Mouse (Mus musculus): Measurements from ENCODE around the gene C1qa.

Gene C1qa

DNA sequence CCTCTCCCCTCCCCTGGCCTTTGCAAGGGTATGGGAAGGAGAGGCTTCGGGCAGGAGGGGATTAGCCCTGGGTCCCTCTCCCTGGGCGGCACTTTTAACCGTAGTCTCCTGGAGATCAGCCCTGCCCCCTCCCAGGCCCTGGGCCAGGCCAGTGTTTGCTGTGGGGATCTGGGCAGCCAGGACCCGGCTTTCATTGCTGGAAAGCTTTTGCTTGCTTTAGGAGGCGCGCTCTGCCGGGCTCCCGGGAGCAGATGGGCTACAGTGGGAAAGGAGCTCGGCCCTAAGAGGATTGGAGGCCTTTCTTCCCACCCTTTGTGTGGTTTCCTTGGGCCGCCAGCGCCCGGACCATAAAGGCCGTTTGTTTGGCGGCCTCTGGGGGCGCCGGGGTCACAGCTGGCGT, 36.8 kb downstream of the C1qa start:
- no peak for DNase-seq (ENCODE audit: low read depth, low spot score)

- no peak for DNase-seq (ENCODE audit: low read depth, low spot score)
These were observed 38.6 kb downstream of the C1qa start for GRCm38 (mm10) chr4:136860022-136860421.

- DNase-seq (ENCODE audit: low read depth, low spot score), result no peak
These were observed 43.5 kb downstream of the C1qa start for GRCm38 (mm10) chr4:136855081-136855480.

GRCm38 (mm10) chr4:136852989-136853388, 45.6 kb downstream of the C1qa start:
- no peak for DNase-seq (ENCODE audit: low read depth, low spot score)

- no peak for DNase-seq (ENCODE audit: low read depth, low spot score)
These were observed 46.5 kb downstream of the C1qa start for GRCm38 (mm10) chr4:136852119-136852518.

DNA sequence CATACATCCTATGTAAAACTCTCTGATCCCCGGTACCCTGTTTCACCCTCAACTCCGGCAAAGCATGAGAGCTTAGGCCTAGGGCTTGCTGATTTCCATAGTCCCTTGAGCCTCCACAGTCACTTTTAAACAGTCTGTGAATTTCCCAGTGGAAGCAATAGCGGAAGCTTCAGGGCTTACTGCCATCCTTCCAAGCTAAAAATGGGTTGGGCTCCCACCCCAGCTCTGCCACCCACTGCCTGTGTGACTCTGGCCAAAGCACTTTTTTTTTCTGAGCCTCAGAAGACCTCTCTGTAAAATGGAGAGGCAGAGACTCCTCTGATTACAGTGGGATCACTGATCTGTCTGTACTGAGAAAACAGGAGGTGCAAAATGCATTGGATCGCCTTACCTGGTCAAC, 50.0 kb downstream of the C1qa start:
- DNase-seq (ENCODE audit: low read depth, low spot score), result no peak

GRCm38 (mm10) chr4:136847166-136847565, 51.4 kb downstream of the C1qa start:
- DNase-seq (ENCODE audit: low read depth, low spot score), result no peak

Measured in retina, adult 2 months (tissue).